Mouse (Mus musculus): ENCODE measurements around the gene Depdc1a.
"Not testable (repeated sequence)": the region's sequence is repeated elsewhere in the genome, so short reads cannot be mapped to it uniquely, and the experiment has no call there.

The Depdc1a gene

GRCm38 (mm10) chr3:159495243-159495801, at the start of gene Depdc1a:
Gene Depdc1a, plus strand, starts transcription at chr3:159495433.
- DNase-seq (ENCODE audit: low spot score in 2 of 2) = peak; percentile 49 to 92

GRCm38 (mm10) chr3:159470059-159470458, 25.2 kb upstream of the Depdc1a start:
- no peak for DNase-seq (ENCODE audit: low spot score in 2 of 2)

DNA sequence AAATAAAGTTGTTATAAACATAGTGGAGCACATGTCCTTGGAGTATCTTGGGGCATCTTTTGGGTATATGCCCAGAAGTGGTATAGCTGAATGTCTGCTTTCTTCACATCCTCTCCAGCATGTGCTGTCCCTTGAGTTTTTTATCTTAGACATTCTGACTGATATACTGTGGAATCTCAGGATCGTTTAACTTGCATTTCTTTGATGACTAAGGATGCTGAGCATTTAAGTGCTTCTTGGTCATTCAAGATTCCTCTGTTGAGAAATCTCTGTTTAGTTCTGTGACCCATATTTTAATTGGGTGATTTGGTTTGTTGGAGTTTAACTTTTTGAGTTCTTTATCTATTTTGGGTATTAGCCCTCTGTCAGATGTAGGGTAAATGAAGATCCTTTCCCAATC, 19.8 kb upstream of the Depdc1a start:
- no peak for DNase-seq (ENCODE audit: low spot score in 2 of 2)

- DNase-seq (ENCODE audit: low spot score in 2 of 2) = no peak
Measured at GRCm38 (mm10) chr3:159477250-159477962, 17.8 kb upstream of the Depdc1a start.

GRCm38 (mm10) chr3:159494709-159495108, 524 bp upstream of the Depdc1a start:
- DNase-seq (ENCODE audit: low spot score in 2 of 2) = not testable (repeated sequence)

- DNase-seq (ENCODE audit: low spot score in 2 of 2) = no peak
Measured at GRCm38 (mm10) chr3:159508899-159509298, 13.7 kb downstream of the Depdc1a start.

DNA sequence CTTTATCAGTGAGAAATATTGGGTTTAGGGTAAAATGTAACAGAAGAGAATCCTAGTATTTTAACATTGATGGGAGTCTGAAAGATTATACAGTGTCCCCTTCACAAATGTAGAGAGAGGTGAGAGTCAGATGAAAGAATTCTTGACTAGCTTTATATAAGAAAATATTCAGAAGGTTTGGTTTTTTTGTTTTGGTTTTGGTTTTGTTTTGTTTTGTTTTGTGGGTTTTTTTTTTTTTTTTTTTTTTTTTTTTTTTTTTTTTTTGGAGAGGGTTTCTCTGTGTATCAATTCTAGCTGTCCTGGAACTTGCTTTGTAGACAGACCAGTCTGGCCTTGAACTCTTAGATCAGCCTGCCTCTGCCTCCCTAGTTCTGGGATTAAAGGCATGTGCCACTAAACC, 33.3 kb downstream of the Depdc1a start:
- DNase-seq (ENCODE audit: low spot score in 2 of 2) = no peak

GRCm38 (mm10) chr3:159548303-159548702, 53.1 kb downstream of the Depdc1a start:
- DNase-seq (ENCODE audit: low spot score in 2 of 2) = peak in 1 of 2 experiments; percentile 6

DNA sequence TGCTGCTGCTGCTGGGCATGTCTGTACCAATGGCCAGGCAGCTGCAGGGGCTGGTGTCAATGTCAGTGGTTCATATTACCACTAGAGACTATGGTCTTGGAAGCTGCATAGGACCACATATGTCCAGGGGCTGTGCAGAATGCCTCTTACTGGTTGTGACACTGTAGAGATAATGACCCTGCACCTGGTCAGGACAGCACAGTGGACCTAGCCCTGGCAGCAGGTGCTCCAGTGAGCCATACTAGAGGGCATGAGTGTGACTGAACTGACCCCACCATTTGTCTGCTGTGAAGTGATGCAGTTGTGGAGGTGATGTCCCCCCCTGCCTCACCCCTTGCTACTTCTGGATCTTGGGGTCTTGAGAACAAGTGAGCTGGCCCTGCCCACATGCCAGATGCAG, 55.0 kb downstream of the Depdc1a start:
- no peak for DNase-seq (ENCODE audit: low spot score in 2 of 2)
